In the genomic region with DNA sequence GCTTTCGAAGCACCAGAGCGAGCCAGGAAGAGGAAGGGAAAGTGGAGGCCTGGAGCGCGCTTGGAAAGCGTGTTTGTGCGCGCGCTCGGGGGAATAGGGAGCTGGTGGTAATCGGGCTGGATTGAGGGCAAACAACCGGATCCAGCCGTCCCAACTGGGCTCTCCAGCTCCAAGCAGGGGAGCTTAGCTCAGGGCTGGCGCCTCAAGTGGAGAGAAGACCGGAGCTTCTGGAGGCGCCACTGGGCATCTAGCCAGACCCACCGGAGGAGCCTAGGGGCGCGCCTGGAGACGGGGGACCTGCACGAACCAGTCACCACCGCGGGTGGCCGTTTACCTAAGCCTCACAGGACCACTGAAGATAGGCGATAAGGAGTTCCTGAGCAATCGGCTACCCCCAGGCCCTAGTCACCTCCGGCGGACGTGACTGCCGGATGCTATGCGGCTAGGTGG, we compare ENCODE assay signal across 8 mouse cellular contexts. TPM values are rescaled to one million over a fixed set of nuclear protein-coding genes. Genes with fewer than 3 reads are reported as not detected.
DNase-seq lines count a peak whose midpoint lies in the region; ATAC-seq and TF ChIP-seq lines count a peak whose summit lies in the region.

No protein-coding gene starts in this region.

- peak overlapping the region; percentile 54 for H3K4me2 ChIP-seq in intestine, embryonic 16.5 days (ENCODE audit: low read depth, low read length)
- H3K4me2 ChIP-seq in stomach, embryonic 15.5 days = peak overlapping the region; percentile 55

- ATAC-seq in granulocyte monocyte progenitor cell, adult 5-6 weeks (replicated peaks; ENCODE audit: poor library complexity, severe bottlenecking) = peak; percentile 61
- no peak for ATAC-seq in intestine, embryonic 16.5 days
- ATAC-seq in stomach, embryonic 15.5 days (ENCODE audit: insufficient read depth, low FRiP score, low read depth) = no peak; the same call in 1 of the 2 replicates

- no peak for TF ChIP-seq POLR2A in kidney, adult 2 months (IDR thresholded peaks at IDR 0.05; ENCODE audit: low read depth, low read length)
- no peak for TF ChIP-seq POLR2A in bone marrow, adult 2 months (IDR thresholded peaks at IDR 0.05; ENCODE audit: borderline replicate concordance, control insufficient read depth, low read depth, low read length)

- H3K27me3 ChIP-seq in kidney, adult 2 months (replicated peaks; ENCODE audit: control insufficient read depth, insufficient read depth, low read length) = no peaks in the 10 kb centered on the region
- H3K27me3 ChIP-seq in intestine, embryonic 16.5 days (replicated peaks; ENCODE audit: control insufficient read depth, insufficient read depth, low read length) = peaks cover 41% of the 10 kb centered on the region
- peaks cover 37% of the 10 kb centered on the region for H3K27me3 ChIP-seq in stomach, embryonic 15.5 days (replicated peaks)

- peak; percentile 47 for DNase-seq in kidney, adult 2 months
- DNase-seq in kidney, adult 11 months = no peak
- peak; percentile 71 for DNase-seq in lung, postnatal 10 days
- DNase-seq in left cerebral cortex, adult 9 months (ENCODE audit: low spot score in 2 of 2) = no peak

- H3K36me3 ChIP-seq in kidney, adult 2 months (ENCODE audit: control insufficient read depth, insufficient read depth, low read length) = no peaks in the 10 kb centered on the region
- no peaks in the 10 kb centered on the region for H3K36me3 ChIP-seq in intestine, embryonic 16.5 days (ENCODE audit: control insufficient read depth, insufficient read depth, low read length)
- H3K36me3 ChIP-seq in stomach, embryonic 15.5 days = no peaks in the 10 kb centered on the region

- peak overlapping the region; percentile 57 for H3K9ac ChIP-seq in intestine, embryonic 16.5 days (ENCODE audit: low read depth, low read length)
- H3K9ac ChIP-seq in stomach, embryonic 15.5 days = no peak overlapping the region

- no peak overlapping the region for H3K27ac ChIP-seq in kidney, adult 2 months (ENCODE audit: insufficient read depth, low read depth, low read length)
- H3K27ac ChIP-seq in bone marrow, adult 2 months (ENCODE audit: control insufficient read depth, insufficient read depth, low read depth, low read length, poor library complexity) = peak overlapping the region; percentile 27; the same call in 1 of the 2 replicates
- no peak overlapping the region for H3K27ac ChIP-seq in intestine, embryonic 16.5 days (ENCODE audit: low read length)
- H3K27ac ChIP-seq in stomach, embryonic 15.5 days = no peak overlapping the region

- H3K9me3 ChIP-seq in intestine, embryonic 16.5 days (ENCODE audit: control insufficient read depth, low read length) = no peaks in the 10 kb centered on the region
- H3K9me3 ChIP-seq in stomach, embryonic 15.5 days = no peaks in the 10 kb centered on the region

- 13% methylated on average over 30 of the region's 30 CpGs for WGBS in kidney, adult 2 months
- WGBS in bone marrow, adult 2 months = 4% methylated on average over 30 of the region's 30 CpGs
- 9% methylated on average over 30 of the region's 30 CpGs for WGBS in intestine, embryonic 16.5 days
- WGBS in stomach, embryonic 15.5 days = 7% methylated on average over 27 of the region's 30 CpGs

- TF ChIP-seq CTCF in kidney, adult 2 months (conservative IDR thresholded peaks at IDR 0.05; ENCODE audit: insufficient read depth, insufficient read length, low read depth, low read length) = no peak
- TF ChIP-seq CTCF in bone marrow, adult 2 months (IDR thresholded peaks at IDR 0.05; ENCODE audit: control insufficient read depth, insufficient read depth, low read length) = no peak

- H3K4me3 ChIP-seq in kidney, adult 2 months (ENCODE audit: insufficient read depth, low read depth, low read length) = peak overlapping the region; percentile 43
- H3K4me3 ChIP-seq in bone marrow, adult 2 months (replicated peaks; ENCODE audit: control insufficient read depth, low read depth, low read length) = peak overlapping the region; percentile 1
- H3K4me3 ChIP-seq in intestine, embryonic 16.5 days (ENCODE audit: low read length) = peak overlapping the region; percentile 33
- peak overlapping the region; percentile 28 for H3K4me3 ChIP-seq in stomach, embryonic 15.5 days (replicated peaks)

- H3K4me1 ChIP-seq in kidney, adult 2 months (ENCODE audit: control insufficient read depth, insufficient read depth, low read length) = peaks cover 5% of the 10 kb centered on the region; the same call in 1 of the 2 replicates
- H3K4me1 ChIP-seq in bone marrow, adult 2 months (ENCODE audit: control insufficient read depth, insufficient read depth, low read length) = no peaks in the 10 kb centered on the region; the same call in 1 of the 2 replicates
- H3K4me1 ChIP-seq in intestine, embryonic 16.5 days (ENCODE audit: control insufficient read depth, insufficient read depth, low read length) = peaks cover 19% of the 10 kb centered on the region; the same call in 1 of the 2 replicates
- H3K4me1 ChIP-seq in stomach, embryonic 15.5 days = peaks cover 13% of the 10 kb centered on the region

RNA-seq across cellular contexts. Expression of a gene that starts 4.3 kb away (rescaled TPM):
- polyA plus RNA-seq in kidney, adult 2 months (2012; rRNA removed) = 5.7 and 6.4 TPM in 2 replicates
- 9.0 and 13.6 TPM in 2 replicates for polyA plus RNA-seq in bone marrow, adult 2 months (2011; ENCODE audit: insufficient read depth, insufficient read length, low replicate concordance, missing spikeins)
- 36.0 and 55.0 TPM in 2 replicates for total RNA-seq in granulocyte monocyte progenitor cell, adult 5-6 weeks (2014; fragmentation: Nextera tagmentation)
- total RNA-seq in granulocyte monocyte progenitor cell, adult 5-6 weeks (2017) = 30.6 and 32.7 TPM in 2 replicates
- 8.1 and 9.8 TPM in 2 replicates for polyA plus RNA-seq in intestine, embryonic 16.5 days (2015; fragmentation: Nextera tagmentation; extraction: Ambion mirVana)
- polyA plus RNA-seq in stomach, embryonic 15.5 days (2015; fragmentation: Nextera tagmentation; extraction: Ambion mirVana) = 13.1 and 14.0 TPM in 2 replicates

Comparison
In these comparisons a context has a peak if more than half of its experiments do, and no peak if none do; other contexts are left out.
1. DNase-seq: peak in kidney, adult 2 months (single experiment) and lung, postnatal 10 days (single experiment); none in kidney, adult 11 months (single experiment) and left cerebral cortex, adult 9 months (0 of 2).
2. Peak in every context shown above with its lines, with median percentiles within 50 percentile points of each other: H3K4me3 ChIP-seq.